Mouse (Mus musculus) heart, postnatal 14 days (tissue): ENCODE measurements around the gene Abca13. TPM values are rescaled to one million over a fixed set of nuclear protein-coding genes. Genes with fewer than 3 reads are reported as not detected.

ENCODE experiments used
- DNase-seq, 2 experiments: peaks; one replicate each; pipeline ENCODE4 v3.0.0; 2021 to 2022
- intact Hi-C: fragments of 180-260 bp; cut with DNase I; formaldehyde crosslinking; loops from one replicate; pipeline ENCODE4 v1.15.1; 2025
- total RNA-seq, 2 experiments: library from RNA; stranded (reverse); gene quantifications; 2 replicates each; pipeline ENCODE4 v1.2.3; 2021

Abca13 gene
- total RNA-seq, 2 experiments from 2014 or later = 0.02 TPM; not detected in 1

- intact Hi-C loops = no loop called here
- no peak for DNase-seq
Measured at GRCm38 (mm10) chr11:9624753-9625152, 433.0 kb downstream of the Abca13 start.

- intact Hi-C loops = no loop called here
- DNase-seq = no peak
Measured at GRCm38 (mm10) chr11:9625812-9626211, 434.1 kb downstream of the Abca13 start.

GRCm38 (mm10) chr11:9647272-9647671 is 455.5 kb downstream of the Abca13 start:
- no peak for DNase-seq
- intact Hi-C loops = no loop called here

- no peak for DNase-seq
- intact Hi-C loops = no loop called here
Measured at GRCm38 (mm10) chr11:9647991-9648390, 456.2 kb downstream of the Abca13 start.

GRCm38 (mm10) chr11:9666648-9667255 is 475.0 kb downstream of the Abca13 start:
- intact Hi-C loops = no loop called here

GRCm38 (mm10) chr11:9669430-9669829 is 477.7 kb downstream of the Abca13 start:
- intact Hi-C loops = no loop called here
- DNase-seq = no peak

More at GRCm38 (mm10) chr11:9666648-9667255, 475.0 kb downstream of the Abca13 start:
- DNase-seq = no peak

DNA sequence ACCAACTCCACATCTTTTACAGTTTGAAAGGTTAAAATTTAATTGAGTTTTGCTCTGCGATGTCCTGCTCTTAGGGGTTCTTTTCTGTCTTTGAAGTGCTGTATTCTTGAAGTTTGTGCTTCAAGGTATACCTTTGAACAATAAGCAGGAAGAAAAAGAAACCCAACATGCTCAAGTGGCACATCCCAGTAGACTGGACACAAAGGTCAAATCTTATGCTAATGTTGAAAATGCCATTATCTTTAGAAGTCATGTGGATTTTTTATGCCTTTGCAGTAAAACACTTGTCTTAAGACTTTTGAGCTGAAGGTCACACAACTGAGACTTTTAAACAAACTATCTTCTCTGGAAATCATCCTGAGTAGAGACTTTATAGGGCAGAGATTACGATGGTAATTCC is 493.2 kb downstream of the Abca13 start:
- intact Hi-C loops = no loop called here
- DNase-seq = no peak

- intact Hi-C loops = no loop called here
- DNase-seq = no peak
Measured at GRCm38 (mm10) chr11:9705190-9705589, 513.4 kb downstream of the Abca13 start.

DNA sequence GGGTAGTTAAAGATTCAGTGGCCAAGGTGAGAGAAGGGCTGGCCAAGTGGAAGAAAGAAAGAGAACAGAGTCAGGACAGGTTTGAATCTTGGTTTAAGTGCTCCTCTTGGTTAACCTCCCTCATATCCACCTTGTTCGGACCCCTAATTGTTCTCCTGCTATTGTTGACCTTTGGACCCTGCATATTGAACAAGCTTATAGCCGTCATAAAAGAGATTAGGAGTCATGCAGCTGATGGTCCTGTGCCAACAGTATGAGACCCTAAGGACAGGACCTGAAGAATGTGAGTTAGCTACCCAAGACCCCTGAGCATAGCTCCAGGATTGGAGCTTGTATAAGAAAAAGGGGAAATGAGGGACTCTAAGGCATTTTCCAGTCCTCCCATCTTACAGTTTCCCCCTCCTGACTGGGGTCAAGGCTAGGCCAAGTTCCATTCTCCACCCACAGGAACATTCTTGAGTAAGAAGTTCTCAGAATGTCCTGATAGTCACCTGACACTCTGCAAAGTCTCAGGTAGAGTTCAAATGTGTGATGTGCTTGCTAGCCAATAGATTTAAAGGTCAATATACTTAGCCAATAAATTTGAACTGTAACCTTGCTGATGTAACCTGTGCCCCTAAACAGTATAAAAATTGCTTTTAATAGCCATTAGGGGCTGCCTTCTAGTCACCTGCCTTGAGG is 536.2 kb downstream of the Abca13 start:
- intact Hi-C loops = no loop called here
- no peak for DNase-seq

- no peak for DNase-seq
Measured at GRCm38 (mm10) chr11:9731300-9731699, 539.6 kb downstream of the Abca13 start.

More at GRCm38 (mm10) chr11:9731300-9731699, 539.6 kb downstream of the Abca13 start:
- intact Hi-C loops = no loop called here

Other genes starting within 250 kb of the Abca13 start
- gene Pkd1l1, start 218.7 kb upstream of the Abca13 start, total RNA-seq = under 1 TPM; 0.05 TPM
- 10 to 100 TPM; 10.8 to 12.1 TPM for gene Hus1, start 180.8 kb upstream of the Abca13 start, total RNA-seq
- gene Gm11992, start 143.3 kb upstream of the Abca13 start, total RNA-seq = 1 to 10 TPM; 1.1 TPM
- gene Sun3, start 143.0 kb upstream of the Abca13 start, total RNA-seq = 1 to 10 TPM; 2.7 to 2.8 TPM
- 10 to 100 TPM in 1 of 2 experiments, 1 to 10 TPM in 1; 8.3 to 11.2 TPM for gene Upp1, start 73.8 kb upstream of the Abca13 start, total RNA-seq